Mouse (Mus musculus): ENCODE results near the gene Lgr5. TPM values are rescaled to one million over a fixed set of nuclear protein-coding genes. Genes with fewer than 3 reads are reported as not detected.

Lgr5 gene
- total RNA-seq (2021) = under 1 TPM in 1 of 2 experiments, not detected in 1; 0.14 TPM
- long read RNA-seq, experiment 1 = 0 reads
- long read RNA-seq, experiment 2 = 0 reads

DNA sequence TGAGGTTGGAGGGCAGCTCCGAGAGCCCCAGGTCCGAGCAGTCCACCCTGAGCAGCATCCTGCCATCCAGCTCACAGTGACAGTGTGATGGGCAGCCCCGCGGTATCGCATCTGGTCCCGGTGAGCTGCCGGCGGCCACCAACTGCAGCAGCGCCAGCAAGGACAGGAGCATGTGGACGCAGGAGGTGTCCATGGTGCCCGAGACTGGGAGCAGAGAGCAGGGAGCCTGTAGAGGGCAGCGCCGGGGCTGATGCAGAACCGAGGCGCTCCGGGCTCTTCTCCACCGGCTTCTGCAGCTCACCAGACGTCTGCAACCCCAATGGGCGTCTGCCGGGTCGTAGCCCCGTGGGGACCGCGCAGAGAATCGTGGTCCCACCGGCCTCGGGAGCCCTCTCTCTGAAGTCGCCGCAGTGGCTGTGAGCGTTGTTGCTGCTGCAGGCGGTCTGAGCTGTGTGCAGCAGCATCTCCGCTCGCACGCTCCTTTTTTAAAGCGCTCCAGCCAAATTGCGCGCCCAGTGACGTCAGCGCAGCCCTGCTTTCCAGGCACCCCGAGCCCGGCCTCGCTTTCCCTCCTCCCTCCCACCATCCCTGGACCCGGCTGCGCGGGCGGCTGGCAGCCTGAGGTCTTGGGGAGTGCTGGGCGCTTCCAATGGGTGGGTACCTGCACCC lies at the start of gene Lgr5:
Lgr5 (minus strand) TSS at position 480 of the 669 bp plus-strand sequence.
- no peak for DNase-seq (ENCODE audit: low spot score)

DNA sequence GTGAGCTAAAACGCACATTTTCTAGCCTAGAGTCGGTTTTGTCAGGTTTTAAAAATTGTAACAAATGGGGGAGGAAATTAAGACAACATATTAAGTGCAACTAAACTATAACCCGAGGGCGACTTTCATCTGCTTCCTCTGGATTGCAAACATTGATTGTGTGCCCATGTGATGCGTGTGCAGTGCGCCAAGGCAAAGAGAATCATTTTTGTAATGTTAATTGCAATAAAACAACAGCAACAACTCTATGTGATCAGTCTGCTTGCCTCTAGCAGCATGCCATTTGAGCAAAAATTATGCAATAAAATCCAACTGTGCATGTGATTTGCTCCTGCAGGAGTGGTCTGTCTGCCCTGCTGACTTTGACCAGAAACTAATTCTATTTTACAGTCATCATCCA lies 39.1 kb upstream of the Lgr5 start:
- no peak for DNase-seq (ENCODE audit: low spot score)

DNA sequence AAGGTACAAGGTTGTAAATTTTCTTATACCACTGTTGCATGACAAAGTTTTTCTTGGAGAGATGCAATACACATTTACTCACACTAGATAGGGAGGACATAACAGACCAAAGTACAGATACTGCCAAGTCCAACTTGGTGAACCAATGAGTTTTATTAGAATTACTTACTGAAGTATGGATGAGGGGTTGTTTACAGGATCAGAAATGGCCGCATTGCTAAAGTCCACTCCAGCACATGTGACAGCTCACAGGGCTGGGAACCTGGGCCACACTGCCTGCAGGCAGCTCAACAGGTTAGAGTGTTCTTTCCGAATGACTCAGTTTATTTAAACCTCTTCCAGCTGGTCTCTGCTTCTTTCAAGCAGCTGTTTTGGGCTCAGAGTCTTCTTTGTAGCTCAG lies 37.4 kb upstream of the Lgr5 start:
- no peak for DNase-seq (ENCODE audit: low spot score)

DNA sequence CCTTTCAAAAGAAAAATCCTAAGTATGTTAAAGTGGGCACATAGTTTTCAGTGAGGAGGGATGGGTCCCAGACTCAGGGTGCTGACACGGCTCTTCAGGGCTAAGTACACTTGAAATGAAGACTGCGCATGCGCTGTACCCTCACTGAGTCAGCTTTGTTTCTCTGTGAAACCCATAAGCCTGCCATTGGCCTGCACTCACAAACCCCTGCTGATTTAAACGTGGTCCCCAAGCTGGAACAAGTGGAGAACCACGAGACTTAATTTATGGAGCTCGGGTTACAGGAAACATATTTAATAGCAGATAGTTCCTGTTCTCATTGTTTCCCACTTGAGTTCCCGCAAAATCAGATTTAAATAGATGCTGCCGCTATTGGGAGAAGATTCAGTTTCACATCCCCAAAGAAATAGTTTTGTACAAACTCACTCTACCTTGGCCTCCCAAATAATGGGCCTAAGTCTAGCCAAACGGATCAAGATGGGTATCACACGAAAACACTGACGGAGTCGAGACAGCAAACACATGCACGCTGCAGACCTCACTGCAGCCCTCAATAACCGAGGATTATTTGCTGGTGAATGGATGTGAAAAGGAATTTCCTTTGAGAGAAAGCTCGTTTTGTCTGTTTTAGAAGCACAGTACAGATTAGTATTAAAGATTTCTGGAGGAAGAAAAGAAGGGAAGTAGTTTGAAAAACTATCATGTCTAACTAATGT lies 36.5 kb upstream of the Lgr5 start:
- peak; percentile 8 for DNase-seq (ENCODE audit: low spot score)

DNA sequence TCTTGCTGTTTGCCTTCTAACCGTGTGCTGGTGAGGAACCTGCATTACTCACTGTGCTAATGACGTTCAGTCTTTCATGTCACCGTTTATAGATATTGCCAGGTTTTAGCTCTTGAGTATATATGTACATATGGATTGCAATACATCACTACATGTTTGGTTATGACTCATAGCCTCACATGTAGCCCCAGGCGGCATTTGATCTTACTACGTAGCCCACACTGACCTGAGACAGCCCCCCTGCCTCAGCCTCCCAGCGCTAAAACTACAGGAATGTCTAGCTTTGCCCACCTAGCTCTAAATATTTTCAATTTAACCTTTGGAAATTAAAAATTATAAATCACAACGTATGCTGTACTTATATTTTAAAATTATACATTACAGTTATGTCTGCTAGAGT lies 35.9 kb upstream of the Lgr5 start:
- DNase-seq (ENCODE audit: low spot score) = no peak

DNA sequence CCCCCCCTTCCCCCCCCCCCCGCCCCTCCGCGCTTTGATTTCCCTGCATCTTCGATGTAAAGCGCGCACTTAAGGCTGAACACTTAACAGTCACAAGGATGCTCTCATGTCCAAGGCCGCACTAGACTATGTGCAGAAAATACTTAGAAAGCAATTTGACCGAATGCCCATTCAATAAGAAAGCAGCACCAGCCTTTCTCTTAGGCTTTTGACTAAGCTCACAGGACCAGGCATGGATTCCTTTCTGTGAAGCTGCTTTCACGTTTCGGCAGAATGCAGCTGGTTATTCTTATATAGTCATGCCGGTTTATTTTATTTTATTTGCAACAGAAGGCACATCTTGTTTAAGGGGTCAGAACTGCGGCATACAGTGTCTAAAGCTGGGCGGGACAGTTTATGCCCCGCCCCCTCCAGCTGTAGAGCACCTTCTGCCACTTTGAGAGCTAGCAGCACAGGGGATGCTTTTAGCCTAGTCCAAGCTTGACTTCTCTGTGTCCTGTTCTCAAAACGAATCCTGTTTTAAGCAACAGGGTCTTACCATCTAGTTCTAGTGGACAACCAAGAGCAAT lies 30.8 kb upstream of the Lgr5 start:
- no peak for DNase-seq (ENCODE audit: low spot score)

DNA sequence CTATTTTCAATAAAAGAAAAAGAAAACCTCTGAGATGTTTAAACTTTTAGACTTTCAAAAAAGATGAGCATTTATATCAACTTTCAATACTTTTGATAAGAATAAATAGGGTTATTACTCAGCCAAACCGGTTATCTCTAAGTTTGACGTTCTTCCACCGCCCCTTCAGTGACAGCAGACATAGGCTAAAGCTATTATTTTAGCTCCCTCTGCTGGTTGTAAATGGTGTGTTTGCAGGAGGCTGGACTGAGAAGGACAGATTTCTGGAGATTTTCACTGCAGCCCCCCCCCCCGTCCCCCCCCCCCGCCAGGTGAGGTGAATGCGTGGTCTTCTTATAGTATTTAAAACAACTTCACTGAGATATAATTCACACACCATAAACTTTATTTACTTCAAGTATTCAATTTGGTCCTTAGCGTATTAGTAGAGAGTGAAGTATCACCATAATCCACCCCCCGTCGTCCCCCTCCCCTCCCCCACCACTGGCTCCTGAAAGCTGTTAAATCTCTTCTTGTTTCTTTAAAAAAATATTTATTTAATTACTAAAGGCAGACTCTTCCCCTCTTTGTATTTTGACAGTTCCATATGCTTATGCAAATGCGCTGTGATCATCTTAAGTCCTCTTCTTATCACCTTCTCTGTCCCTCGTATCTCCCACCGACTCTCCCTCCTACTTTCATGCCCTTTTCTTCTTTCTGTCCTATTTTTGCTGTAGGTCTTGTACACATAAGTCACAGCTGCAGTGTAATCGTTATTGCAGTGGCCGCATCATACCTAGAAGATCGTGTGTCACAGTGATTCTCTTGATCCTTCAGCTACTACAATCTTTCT lies 30.1 kb upstream of the Lgr5 start:
- DNase-seq (ENCODE audit: low spot score) = peak; percentile 18

DNA sequence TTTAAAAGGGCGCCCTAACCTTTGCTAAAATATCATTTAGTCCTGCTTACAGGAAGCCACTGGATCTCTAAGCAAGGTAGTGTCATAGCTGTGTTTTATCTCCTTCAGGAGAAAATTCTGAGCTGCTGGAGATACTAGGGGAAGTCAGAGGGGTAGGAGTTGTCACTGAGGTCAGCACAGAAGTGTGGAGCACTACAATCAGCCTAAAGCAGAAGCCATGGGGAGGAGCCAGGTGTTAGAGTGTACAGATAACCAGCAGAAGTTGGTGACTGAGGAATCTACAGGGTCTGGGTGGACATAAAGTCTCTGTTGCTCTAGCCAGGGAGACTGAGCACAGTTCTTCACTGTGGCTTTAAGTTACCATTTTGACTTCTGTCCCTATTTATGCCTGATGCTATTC lies 8.2 kb upstream of the Lgr5 start:
- no peak for DNase-seq (ENCODE audit: low spot score)

DNA sequence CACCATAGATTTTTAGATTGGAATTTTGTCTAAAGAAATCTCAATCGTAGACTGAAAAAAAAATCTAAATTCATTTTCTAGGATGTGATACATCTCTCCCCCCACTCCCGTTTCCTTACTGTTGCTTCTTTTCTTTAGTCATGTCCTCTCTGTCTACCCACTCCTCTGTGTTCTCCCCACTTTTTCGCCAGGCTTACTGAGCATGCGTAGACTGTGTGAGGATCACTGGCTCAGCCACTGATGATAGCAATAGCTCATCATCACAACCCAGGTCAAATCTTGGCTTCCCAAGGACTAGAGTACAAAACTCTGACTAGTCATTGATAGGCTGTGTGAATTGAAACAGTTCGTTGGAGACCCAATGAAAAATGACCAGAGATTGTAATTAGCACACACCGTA lies 6.1 kb upstream of the Lgr5 start:
- no peak for DNase-seq (ENCODE audit: low spot score)

DNA sequence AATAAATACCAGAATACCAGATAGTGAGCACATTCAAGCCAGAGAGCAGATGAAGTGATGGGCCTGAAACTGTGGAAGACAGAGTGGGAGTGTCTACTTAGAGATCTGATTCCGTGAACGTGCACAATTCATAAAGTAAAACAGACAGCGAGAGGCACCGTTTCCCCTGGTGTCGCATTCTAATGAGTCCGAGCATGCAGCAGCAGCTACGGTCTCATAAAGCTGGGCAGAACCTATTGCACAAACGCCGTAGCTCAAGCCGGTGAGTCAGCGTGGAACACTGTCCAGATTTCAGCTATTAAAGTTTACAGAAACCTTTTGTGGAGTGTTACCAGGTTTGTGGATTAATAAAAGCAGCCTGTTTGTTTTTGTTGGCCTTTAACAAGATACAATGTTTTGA lies 5.6 kb upstream of the Lgr5 start:
- DNase-seq (ENCODE audit: low spot score) = no peak

DNA sequence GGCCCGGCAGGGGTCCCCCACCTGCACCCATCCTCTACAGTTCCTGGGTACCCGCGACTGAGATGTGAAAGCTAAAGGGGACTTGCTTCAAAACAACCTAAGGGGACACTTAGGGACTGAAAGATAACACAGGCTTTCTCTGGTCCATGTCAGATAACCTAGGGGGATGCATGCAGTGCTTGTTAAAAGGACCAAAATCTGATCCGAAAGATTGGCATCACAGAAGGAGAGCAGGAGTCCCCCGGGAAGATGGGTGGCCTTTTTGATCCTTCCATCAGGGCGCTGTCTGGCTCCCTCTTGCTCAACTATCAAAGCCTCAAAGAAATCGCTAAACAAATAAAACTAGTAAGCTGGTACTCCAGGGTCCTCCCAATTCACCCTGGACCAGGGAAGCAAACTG lies 399 bp upstream of the Lgr5 start:
- DNase-seq (ENCODE audit: low spot score) = no peak

DNA sequence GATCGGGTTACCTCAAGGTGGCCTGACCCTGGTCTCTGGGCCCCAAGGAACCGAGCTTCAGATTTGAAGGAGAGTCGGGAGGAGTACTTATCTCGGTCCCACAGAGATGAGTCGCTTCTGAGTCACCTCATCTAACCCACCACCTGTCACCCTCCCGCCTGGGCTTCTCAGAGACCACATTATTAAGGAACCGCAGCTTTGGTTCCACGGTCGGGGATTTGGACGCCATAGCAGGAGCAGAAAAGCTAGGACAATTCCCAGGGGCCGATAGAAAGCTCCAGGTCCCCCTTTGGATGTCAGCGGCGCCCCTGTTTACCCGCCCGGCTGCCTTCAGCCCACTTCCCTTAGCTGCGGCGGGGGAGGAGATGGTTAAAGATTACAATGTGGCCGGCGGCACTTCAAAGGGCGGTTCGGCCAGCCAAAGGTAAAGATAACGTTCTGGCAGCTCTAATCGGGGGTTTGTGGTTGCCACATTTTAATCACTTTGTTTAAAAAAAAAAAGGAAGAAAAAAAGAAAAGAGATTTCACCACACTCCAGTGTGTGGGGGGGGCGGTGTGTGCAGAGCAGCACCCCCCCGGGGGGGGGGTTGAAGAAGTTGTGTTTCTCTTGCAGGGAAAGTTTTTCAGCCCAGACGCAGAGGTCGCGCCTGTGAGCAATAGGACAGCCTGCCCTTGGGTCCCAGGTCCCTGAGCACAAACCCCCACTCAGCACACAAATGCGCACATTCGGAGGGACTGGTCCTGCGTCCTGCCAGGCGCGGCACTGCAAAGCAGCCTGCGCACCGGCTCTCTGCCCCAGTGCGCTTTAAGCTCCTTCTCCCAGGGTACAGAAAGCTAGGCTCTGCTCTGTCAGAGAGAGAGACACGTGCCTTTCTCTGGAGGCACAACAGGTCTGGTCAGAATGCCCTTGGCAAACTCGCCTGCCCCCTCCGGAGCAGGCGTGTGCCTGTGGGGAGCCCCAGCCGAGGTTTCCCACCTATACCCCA lies 1.0 kb downstream of the Lgr5 start:
- no peak for DNase-seq (ENCODE audit: low spot score)

DNA sequence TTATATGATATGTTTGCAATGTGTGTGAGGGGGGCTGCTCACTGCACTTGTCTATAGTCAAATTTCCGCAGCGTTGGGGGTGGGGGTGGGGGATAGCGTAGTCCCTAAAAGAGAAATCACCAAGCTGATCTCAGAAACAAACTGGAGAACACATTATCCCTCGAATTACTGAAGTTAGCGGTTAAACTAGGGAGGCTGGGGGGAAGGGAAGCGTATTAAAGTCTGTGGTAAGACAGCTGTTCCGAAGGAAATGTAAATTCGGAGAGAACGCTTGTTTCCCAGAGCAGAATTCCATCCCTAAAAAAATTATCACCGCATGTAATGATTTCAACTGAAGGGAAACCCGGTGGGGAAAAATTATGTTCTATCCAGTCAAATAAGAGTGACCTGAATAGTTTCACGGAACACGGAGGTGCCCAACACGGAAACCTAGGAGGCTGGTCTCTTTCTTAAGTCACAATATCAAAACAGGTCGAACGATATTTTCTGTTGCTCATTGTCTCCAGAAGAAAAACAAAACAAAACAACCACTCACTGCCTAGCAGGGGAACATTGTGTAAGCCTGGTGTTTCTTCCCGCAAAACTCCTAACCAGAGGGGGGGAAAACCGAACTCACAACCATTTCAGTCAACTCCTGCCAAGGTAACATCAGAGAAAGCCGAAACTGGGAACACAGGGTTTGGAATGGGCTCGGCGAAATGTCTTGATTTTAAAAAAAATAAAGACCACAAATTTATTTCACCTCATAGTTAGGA lies 1.9 kb downstream of the Lgr5 start:
- no peak for DNase-seq (ENCODE audit: low spot score)

DNA sequence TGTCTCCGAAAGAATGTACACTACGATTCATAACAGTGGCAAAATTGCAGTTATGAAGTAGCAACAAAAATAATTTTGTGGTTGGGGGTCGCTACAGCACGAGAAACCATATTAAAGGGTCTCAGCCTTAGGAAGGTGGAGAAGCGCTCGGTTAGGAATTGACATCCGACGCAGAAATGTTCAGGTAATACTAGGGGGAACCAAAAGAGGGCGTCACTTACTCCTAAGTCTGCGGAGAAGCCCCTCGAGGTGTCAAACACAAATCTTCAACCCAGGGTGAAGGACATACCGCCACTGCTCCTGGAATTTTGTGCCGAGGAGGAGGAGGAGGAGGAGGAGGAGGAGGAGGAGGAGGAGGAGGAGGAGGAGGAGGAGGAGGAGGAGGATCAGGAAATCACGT lies 2.9 kb downstream of the Lgr5 start:
- DNase-seq (ENCODE audit: low spot score) = no peak

DNA sequence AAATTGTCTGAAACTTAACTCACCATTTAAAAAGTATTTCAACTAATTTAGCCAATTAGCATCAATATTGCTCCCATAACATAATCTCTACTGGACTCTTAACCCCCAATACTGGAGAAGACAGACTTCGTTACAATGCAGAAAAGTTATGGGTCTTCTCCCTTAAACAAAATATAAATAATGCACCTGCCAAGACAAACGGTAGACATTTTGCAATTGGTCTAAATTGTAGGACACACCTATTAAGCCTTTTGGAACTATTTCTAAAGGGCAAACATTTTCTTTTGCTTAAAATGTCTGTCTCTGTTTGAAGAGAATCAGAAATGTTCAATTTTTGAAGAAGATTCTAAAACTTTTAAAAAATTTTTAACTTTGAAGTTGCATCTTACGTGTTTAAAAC lies 4.5 kb downstream of the Lgr5 start:
- no peak for DNase-seq (ENCODE audit: low spot score)

DNA sequence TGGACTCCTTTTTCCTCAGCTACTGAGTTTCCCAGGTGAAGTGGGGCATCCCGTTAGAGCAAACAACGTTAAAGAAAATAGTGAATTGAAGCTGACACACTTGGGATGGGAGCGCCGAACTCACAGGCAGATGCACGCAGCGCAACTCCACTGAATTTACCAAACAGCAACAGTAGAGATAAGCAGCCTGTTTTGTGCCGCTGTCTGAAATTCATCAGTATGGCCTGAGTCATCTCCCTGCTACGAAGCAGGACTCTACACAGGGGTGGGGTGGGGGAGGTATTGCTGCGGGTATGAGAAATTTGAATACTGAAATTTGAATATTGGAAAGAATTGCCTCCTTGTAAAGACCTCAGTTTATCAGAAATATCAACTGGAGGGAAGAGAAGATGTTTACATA lies 5.6 kb downstream of the Lgr5 start:
- DNase-seq (ENCODE audit: low spot score) = no peak

DNA sequence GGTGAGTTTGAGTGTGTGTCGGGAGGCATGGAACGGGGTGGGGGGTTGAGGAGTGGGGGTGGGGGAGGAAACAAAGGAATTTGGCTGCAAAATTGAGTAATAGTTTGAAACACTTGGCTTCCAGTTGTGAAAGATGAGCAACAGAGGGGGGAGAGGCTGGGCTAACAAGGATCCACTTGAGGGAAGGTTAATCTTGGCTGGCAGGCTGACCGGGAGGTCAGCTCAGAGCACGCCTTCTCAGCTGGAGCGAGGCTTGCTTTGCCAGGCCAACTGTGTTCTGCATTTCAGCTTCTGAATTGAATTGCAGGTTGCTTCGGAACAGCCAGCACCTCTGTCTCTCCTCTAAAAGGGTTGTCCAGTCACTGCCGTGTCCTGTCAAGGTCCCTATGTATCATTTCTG lies 8.1 kb downstream of the Lgr5 start:
- DNase-seq (ENCODE audit: low spot score) = no peak

DNA sequence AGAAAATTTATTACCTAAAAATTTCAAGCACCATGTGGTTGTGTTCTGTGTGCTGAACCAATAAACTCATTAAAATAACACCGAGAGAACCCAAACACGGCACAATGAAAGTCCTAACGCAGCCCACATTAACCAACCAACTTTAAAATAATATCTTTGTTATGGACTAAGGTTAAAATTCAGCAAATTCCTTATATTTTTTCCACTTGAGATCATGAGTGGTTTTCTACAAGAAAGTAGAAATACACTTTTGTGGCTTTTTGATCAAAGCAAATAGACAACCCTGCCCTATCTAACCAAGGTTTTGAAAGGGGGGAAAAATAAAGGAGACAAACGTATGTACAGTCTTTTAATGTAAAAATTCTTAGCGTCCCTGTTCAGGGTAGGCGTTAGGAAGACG lies 8.5 kb downstream of the Lgr5 start:
- no peak for DNase-seq (ENCODE audit: low spot score)

DNA sequence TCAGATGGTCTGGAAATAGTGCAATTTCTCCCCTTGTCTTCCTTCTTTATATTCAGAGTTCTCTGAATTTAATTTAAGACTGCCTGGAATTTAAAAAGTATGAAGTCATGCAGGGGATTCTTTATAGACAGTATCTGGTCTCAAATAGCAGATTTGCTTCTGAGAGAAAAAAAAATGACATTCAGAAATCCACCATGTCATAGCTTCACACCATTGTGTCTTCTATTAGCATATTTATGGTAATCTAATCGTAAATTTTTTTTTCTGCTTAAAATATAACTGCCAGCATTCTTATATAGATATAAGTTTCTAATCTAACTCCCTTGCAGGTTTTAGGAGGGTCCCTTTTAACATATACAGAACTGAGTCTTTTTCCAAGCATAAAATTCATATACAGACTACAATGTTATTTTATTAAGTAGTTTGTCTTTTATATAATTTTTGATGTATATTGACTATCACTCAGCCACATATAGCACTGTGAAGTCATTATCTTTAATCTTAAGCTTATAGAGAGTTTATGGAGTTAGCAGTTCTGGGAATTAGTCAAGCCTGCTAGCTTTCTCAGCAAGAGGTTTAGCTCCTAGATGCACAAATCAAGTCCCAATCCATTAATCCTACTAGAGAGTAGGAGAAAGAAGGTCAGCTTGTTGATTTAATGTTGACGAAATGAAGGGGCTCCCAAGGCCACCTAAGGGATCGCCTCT lies 15.7 kb downstream of the Lgr5 start:
- DNase-seq (ENCODE audit: low spot score) = no peak

DNA sequence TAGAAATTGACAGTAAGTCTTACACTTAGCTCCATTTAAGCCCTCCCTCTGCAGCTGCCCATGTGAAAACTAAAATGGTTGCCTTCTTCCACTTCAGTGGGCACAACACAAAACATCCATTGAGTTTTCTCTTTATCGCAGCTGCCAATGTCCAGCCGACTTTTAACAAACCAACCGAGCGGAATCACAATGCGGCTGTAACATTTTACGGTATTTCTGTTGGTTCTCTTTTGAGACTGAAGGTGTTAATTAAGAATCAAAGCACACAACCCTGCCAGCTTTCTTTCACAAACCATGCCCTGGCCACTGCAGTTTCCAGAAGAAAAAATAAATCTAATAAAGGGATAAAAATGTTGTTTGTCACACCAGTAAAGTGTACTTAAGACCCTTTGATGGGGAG lies 16.3 kb downstream of the Lgr5 start:
- no peak for DNase-seq (ENCODE audit: low spot score)

Measured in gastrocnemius, adult 18-20 months (tissue).